Mouse (Mus musculus): ENCODE measurements at regions not wholly inside any gene's neighbourhood (a gene's known extent, or its start where the extent isn't known, plus 50 kb on each side); places are given as distances from the start of the nearest gene placed in this dataset.

- no peak for DNase-seq (ENCODE audit: low spot score)
Measured at GRCm38 (mm10) chr16:9275426-9275825, 445.5 kb downstream of the 1810013L24Rik start.

DNA sequence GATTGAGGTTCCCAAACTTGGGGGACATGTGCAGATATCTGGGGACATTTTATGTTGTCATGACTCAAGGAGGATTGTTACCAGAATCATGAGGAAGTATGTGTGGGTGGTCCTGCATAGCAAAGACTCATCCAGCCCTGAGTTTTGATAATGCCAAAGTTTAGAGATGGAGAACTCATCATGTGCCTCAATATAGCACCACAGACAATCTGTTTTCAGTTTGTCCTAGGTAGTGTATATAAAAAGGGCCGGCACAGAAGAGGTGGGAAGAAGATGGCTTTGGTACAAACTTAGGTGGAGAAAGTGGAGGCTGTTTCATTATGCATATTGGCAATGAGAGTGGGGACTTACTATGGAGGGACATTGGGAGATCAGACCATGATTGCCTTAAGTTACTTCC, 447.2 kb downstream of the 1810013L24Rik start:
- Histone ChIP-seq H3K9me3 (replicated peaks) (no peaks in the 10 kb centered on the region), H3K4me3 (ENCODE audit: low read depth, low read length) (no peak overlapping the region), H3K27me3 (ENCODE audit: insufficient read depth, low read length) (no peaks in the 10 kb centered on the region), H3K4me1 (ENCODE audit: insufficient read depth, low read depth, low read length) (no peaks in the 10 kb centered on the region), H3K36me3 (replicated peaks) (no peaks in the 10 kb centered on the region)
- DNase-seq (ENCODE audit: low spot score) (no peak), ATAC-seq (ENCODE audit: extremely low read depth, insufficient number of reproducible peaks, low FRiP score, poor library complexity, severe bottlenecking) (no peak)
- TF ChIP-seq POLR2AphosphoS5 (IDR thresholded peaks at IDR 0.05; ENCODE audit: insufficient replicate concordance, low read depth, low read length) (no peak), CTCF (IDR thresholded peaks at IDR 0.05; ENCODE audit: low read depth, low read length) (no peak), GATA2 (IDR thresholded peaks at IDR 0.05; ENCODE audit: borderline replicate concordance, low read depth, low read length) (no peak), GATA1 (IDR thresholded peaks at IDR 0.05; ENCODE audit: borderline replicate concordance, low read length) (no peak), TAL1 (conservative IDR thresholded peaks at IDR 0.05; ENCODE audit: low read depth, low read length) (no peak)

More at GRCm38 (mm10) chr16:9275426-9275825, 445.5 kb downstream of the 1810013L24Rik start:
- no peak for ATAC-seq (ENCODE audit: extremely low read depth, insufficient number of reproducible peaks, low FRiP score, poor library complexity, severe bottlenecking)
- Histone ChIP-seq H3K9me3 (replicated peaks) (no peaks in the 10 kb centered on the region), H3K36me3 (replicated peaks) (no peaks in the 10 kb centered on the region), H3K27me3 (ENCODE audit: insufficient read depth, low read length) (no peaks in the 10 kb centered on the region), H3K4me3 (ENCODE audit: low read depth, low read length) (no peak overlapping the region), H3K4me1 (ENCODE audit: insufficient read depth, low read depth, low read length) (no peaks in the 10 kb centered on the region)
- TF ChIP-seq POLR2AphosphoS5 (IDR thresholded peaks at IDR 0.05; ENCODE audit: insufficient replicate concordance, low read depth, low read length) (no peak), CTCF (IDR thresholded peaks at IDR 0.05; ENCODE audit: low read depth, low read length) (no peak), GATA1 (IDR thresholded peaks at IDR 0.05; ENCODE audit: borderline replicate concordance, low read length) (no peak), TAL1 (conservative IDR thresholded peaks at IDR 0.05; ENCODE audit: low read depth, low read length) (no peak), GATA2 (IDR thresholded peaks at IDR 0.05; ENCODE audit: borderline replicate concordance, low read depth, low read length) (no peak)

DNA sequence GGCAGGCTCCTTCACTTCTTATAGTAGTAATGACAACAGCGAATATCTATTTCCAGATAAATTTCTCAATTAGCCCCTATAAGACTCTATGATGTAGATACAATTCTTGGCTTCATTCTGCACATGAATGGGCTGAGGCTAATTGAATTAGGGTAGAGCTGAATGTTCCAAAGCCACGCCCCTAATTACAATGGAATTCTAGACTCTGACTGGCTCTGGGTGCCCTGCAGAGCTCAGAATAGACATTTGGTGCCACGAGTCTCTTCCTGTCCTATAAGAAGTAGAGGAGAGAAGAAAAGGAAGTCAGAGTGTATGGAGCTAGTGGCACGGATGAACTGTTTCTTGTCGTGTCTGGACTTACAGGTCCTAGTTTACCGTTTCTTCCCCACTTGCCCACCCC, 449.8 kb downstream of the 1810013L24Rik start:
- ATAC-seq (ENCODE audit: extremely low read depth, insufficient number of reproducible peaks, low FRiP score, poor library complexity, severe bottlenecking) (no peak), DNase-seq (ENCODE audit: low spot score) (no peak)
- H3K4me1 ChIP-seq (ENCODE audit: insufficient read depth, low read depth, low read length) = no peaks in the 10 kb centered on the region
- H3K9me3 ChIP-seq (replicated peaks) = no peaks in the 10 kb centered on the region
- H3K27me3 ChIP-seq (ENCODE audit: insufficient read depth, low read length) = 0 out of 2 replicates have a peak, but pooled peaks cover 2% of the 10 kb centered on the region
- TF ChIP-seq GATA2 (IDR thresholded peaks at IDR 0.05; ENCODE audit: borderline replicate concordance, low read depth, low read length) (no peak), CTCF (IDR thresholded peaks at IDR 0.05; ENCODE audit: low read depth, low read length) (no peak), TAL1 (conservative IDR thresholded peaks at IDR 0.05; ENCODE audit: low read depth, low read length) (no peak), GATA1 (IDR thresholded peaks at IDR 0.05; ENCODE audit: borderline replicate concordance, low read length) (no peak), POLR2AphosphoS5 (IDR thresholded peaks at IDR 0.05; ENCODE audit: insufficient replicate concordance, low read depth, low read length) (no peak)
- no peaks in the 10 kb centered on the region for H3K36me3 ChIP-seq (replicated peaks)
- H3K4me3 ChIP-seq (ENCODE audit: low read depth, low read length) = no peak overlapping the region

- no peaks in the 10 kb centered on the region for H3K36me3 ChIP-seq (replicated peaks)
- H3K4me3 ChIP-seq (ENCODE audit: low read depth, low read length) = no peak overlapping the region
- ATAC-seq (ENCODE audit: extremely low read depth, insufficient number of reproducible peaks, low FRiP score, poor library complexity, severe bottlenecking) = no peak
- TF ChIP-seq GATA1 (IDR thresholded peaks at IDR 0.05; ENCODE audit: borderline replicate concordance, low read length) (no peak), GATA2 (IDR thresholded peaks at IDR 0.05; ENCODE audit: borderline replicate concordance, low read depth, low read length) (no peak), TAL1 (conservative IDR thresholded peaks at IDR 0.05; ENCODE audit: low read depth, low read length) (no peak), POLR2AphosphoS5 (IDR thresholded peaks at IDR 0.05; ENCODE audit: insufficient replicate concordance, low read depth, low read length) (no peak), CTCF (IDR thresholded peaks at IDR 0.05; ENCODE audit: low read depth, low read length) (no peak)
- DNase-seq (ENCODE audit: low spot score) = no peak
- H3K27me3 ChIP-seq (ENCODE audit: insufficient read depth, low read length) = 0 out of 2 replicates have a peak, but pooled peaks cover 2% of the 10 kb centered on the region
- H3K9me3 ChIP-seq (replicated peaks) = no peaks in the 10 kb centered on the region
- H3K4me1 ChIP-seq (ENCODE audit: insufficient read depth, low read depth, low read length) = no peaks in the 10 kb centered on the region
Measured at GRCm38 (mm10) chr16:9280431-9280830, 450.5 kb downstream of the 1810013L24Rik start.

DNA sequence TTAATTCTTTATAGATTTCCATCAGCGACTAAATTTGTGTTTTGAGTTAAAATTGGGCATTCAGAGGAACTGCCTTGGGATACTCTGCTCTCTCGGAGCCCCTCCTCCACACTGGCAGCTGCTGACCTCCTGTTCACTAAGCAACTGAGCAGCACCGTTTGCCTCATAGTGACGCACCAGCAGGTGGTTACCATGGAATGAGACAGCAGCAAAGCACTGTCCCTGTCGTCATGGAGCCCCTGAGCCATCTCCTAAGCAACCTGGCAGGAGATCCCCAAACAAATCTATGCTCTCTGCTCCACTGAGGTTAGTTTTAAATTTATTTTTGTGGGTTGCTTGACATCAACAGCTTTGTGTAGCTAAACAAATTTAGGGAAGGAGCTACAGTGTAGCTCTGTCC, 451.0 kb downstream of the 1810013L24Rik start:
- DNase-seq (ENCODE audit: low spot score) = no peak
- H3K4me1 ChIP-seq (ENCODE audit: insufficient read depth, low read depth, low read length) = no peaks in the 10 kb centered on the region
- no peak for TF ChIP-seq GATA1 (IDR thresholded peaks at IDR 0.05; ENCODE audit: borderline replicate concordance, low read length)
- no peak for TF ChIP-seq CTCF (IDR thresholded peaks at IDR 0.05; ENCODE audit: low read depth, low read length)
- TF ChIP-seq GATA2 (IDR thresholded peaks at IDR 0.05; ENCODE audit: borderline replicate concordance, low read depth, low read length) = no peak
- no peak for TF ChIP-seq TAL1 (conservative IDR thresholded peaks at IDR 0.05; ENCODE audit: low read depth, low read length)
- no peak for TF ChIP-seq POLR2AphosphoS5 (IDR thresholded peaks at IDR 0.05; ENCODE audit: insufficient replicate concordance, low read depth, low read length)
- H3K27me3 ChIP-seq (ENCODE audit: insufficient read depth, low read length) = 0 out of 2 replicates have a peak, but pooled peaks cover 2% of the 10 kb centered on the region
- H3K9me3 ChIP-seq (replicated peaks) = no peaks in the 10 kb centered on the region
- no peaks in the 10 kb centered on the region for H3K36me3 ChIP-seq (replicated peaks)
- no peak for ATAC-seq (ENCODE audit: extremely low read depth, insufficient number of reproducible peaks, low FRiP score, poor library complexity, severe bottlenecking)
- no peak overlapping the region for H3K4me3 ChIP-seq (ENCODE audit: low read depth, low read length)

DNA sequence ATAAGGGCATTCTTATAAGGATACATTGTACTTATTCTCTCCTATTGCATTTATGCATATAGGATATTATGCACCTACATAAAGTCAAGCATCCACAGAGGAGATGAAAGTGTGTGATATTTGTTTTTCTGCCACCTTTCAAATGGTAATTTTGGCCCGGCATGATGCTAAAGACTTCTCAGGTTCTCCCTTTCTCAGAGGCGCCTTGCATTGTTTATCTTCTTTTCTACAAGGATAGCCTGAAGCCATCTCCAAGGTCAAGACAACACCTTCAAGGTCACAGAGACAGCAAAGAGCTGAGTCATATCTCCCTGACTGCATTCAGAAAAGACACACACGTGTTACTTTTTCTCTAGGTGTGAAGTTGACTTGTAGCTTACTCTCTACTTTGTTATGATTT, 454.5 kb downstream of the 1810013L24Rik start:
- no peak for TF ChIP-seq POLR2AphosphoS5 (IDR thresholded peaks at IDR 0.05; ENCODE audit: insufficient replicate concordance, low read depth, low read length)
- no peak for TF ChIP-seq GATA1 (IDR thresholded peaks at IDR 0.05; ENCODE audit: borderline replicate concordance, low read length)
- TF ChIP-seq GATA2 (IDR thresholded peaks at IDR 0.05; ENCODE audit: borderline replicate concordance, low read depth, low read length) = no peak
- TF ChIP-seq TAL1 (conservative IDR thresholded peaks at IDR 0.05; ENCODE audit: low read depth, low read length) = no peak
- TF ChIP-seq CTCF (IDR thresholded peaks at IDR 0.05; ENCODE audit: low read depth, low read length) = no peak
- ATAC-seq (ENCODE audit: extremely low read depth, insufficient number of reproducible peaks, low FRiP score, poor library complexity, severe bottlenecking) = no peak
- no peaks in the 10 kb centered on the region for H3K4me1 ChIP-seq (ENCODE audit: insufficient read depth, low read depth, low read length)

More for the DNA sequence above, 454.5 kb downstream of the 1810013L24Rik start:
- no peak overlapping the region for H3K4me3 ChIP-seq (ENCODE audit: low read depth, low read length)
- H3K9me3 ChIP-seq (replicated peaks) = no peaks in the 10 kb centered on the region
- DNase-seq (ENCODE audit: low spot score) = no peak
- 0 out of 2 replicates have a peak, but pooled peaks cover 2% of the 10 kb centered on the region for H3K27me3 ChIP-seq (ENCODE audit: insufficient read depth, low read length)
- no peaks in the 10 kb centered on the region for H3K36me3 ChIP-seq (replicated peaks)
